Mouse (Mus musculus) neural tube, embryonic 12.5 days (tissue): ENCODE measurements at regions not wholly inside any gene's neighbourhood (a gene's known extent, or its start where the extent isn't known, plus 50 kb on each side); places are given as distances from the start of the nearest gene placed in this dataset.
A peak's percentile ranks its signal among the peaks of the same experiment; 100 is the strongest.

Experiments
- ATAC-seq: fragments of 200-750 bp; cut with Nextera tagmentation; 2 replicates; pipeline ENCODE4 v1.8.0; 2017; ENCODE audit warnings: low read depth, mild to moderate bottlenecking, moderate TSS enrichment, moderate library complexity; ENCODE audit not compliant: low FRiP score
- H3K27ac ChIP-seq: fragments of 300-500 bp; sonication (generic); 2 replicates; pipeline ENCODE4 v1.5.1; 2016
- H3K27me3 ChIP-seq: fragments of 300-500 bp; sonication (generic); replicated peaks from 2 replicates; pipeline ENCODE4 v1.6.1; 2016; ENCODE audit warnings: mild to moderate bottlenecking
- H3K36me3 ChIP-seq: fragments of 300-500 bp; sonication (generic); 2 replicates; pipeline ENCODE4 v1.6.1; 2016; ENCODE audit warnings: mild to moderate bottlenecking
- H3K4me1 ChIP-seq: fragments of 300-500 bp; sonication (generic); 2 replicates; pipeline ENCODE4 v1.6.1; 2016
- H3K4me2 ChIP-seq: fragments of 300-500 bp; sonication (generic); replicated peaks from 2 replicates; pipeline ENCODE4 v1.6.1; 2016; ENCODE audit warnings: mild to moderate bottlenecking
- H3K4me3 ChIP-seq: fragments of 300-500 bp; sonication (generic); 2 replicates; pipeline ENCODE4 v1.5.1; 2016
- H3K9ac ChIP-seq: fragments of 300-500 bp; sonication (generic); 2 replicates; pipeline ENCODE4 v1.6.1; 2016; ENCODE audit warnings: mild to moderate bottlenecking
- H3K9me3 ChIP-seq: fragments of 300-500 bp; sonication (generic); 2 replicates; pipeline ENCODE4 v1.6.1; 2016; ENCODE audit warnings: mild to moderate bottlenecking
- WGBS: fragments of 180-500 bp; shearing (Covaris S2); methylation state at CpG from one replicate; pipeline ENCODE4 v1.1.7; 2016; 5-methylcytosine and 5-hydroxymethylcytosine counted together

DNA sequence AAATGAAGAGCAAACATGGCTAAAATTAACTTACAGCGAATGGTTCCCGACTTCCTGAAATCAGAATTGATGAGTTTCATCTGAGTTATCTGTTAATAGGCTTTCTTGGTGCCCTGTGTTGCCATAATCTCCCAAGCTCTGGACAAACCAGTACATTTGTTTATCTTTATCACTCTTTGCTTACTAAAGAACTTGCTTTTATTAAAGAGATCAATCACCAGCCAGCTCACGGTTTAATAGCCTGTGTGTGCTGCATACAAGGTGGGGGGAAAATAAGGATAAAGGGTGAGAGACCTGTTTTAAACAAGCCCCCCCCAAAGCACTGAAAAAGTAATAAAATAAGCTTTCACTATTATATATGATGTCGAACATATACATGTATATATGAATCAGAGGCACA is 441.3 kb downstream of the Rwdd3 start:
- H3K36me3 ChIP-seq = no peaks in the 10 kb centered on the region
- ATAC-seq = 0 out of 2 replicates have a peak, but pooled peaks have one; percentile 30
- H3K9me3 ChIP-seq = no peaks in the 10 kb centered on the region
- no peak overlapping the region for H3K27ac ChIP-seq
- no peak overlapping the region for H3K4me3 ChIP-seq
- no peaks in the 10 kb centered on the region for H3K27me3 ChIP-seq
- H3K4me2 ChIP-seq = no peak overlapping the region
- WGBS = 85% methylated on average over 4 of the region's 4 CpGs
- no peak overlapping the region for H3K9ac ChIP-seq
- no peaks in the 10 kb centered on the region for H3K4me1 ChIP-seq

DNA sequence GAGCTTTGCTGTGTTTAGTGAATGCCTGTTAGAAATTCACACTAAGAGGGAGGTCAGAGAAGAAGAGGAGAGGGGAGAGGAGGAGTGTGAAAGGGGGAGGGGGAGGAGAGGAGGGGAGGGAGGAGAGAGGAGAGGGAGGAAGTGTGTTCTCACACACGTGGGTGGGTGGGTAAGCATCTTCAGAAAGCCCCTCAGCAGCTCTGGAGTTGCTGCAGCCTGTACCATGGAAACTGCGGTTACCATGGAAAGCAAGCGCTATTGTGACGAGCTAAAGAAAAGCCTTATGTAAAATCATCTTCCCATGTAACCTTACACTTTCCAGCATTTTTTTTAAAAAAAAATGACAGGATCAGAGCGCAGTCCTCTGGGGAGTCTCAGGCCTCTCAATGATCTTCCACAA is 441.8 kb downstream of the Rwdd3 start:
- H3K4me1 ChIP-seq = no peaks in the 10 kb centered on the region
- no peaks in the 10 kb centered on the region for H3K9me3 ChIP-seq
- no peak overlapping the region for H3K4me3 ChIP-seq
- peak; percentile 50; the same call in 1 of the 2 replicates for ATAC-seq
- H3K36me3 ChIP-seq = no peaks in the 10 kb centered on the region
- H3K27ac ChIP-seq = no peak overlapping the region
- H3K27me3 ChIP-seq = no peaks in the 10 kb centered on the region
- no peak overlapping the region for H3K4me2 ChIP-seq
- no peak overlapping the region for H3K9ac ChIP-seq
- 54% methylated on average over 5 of the region's 5 CpGs for WGBS

DNA sequence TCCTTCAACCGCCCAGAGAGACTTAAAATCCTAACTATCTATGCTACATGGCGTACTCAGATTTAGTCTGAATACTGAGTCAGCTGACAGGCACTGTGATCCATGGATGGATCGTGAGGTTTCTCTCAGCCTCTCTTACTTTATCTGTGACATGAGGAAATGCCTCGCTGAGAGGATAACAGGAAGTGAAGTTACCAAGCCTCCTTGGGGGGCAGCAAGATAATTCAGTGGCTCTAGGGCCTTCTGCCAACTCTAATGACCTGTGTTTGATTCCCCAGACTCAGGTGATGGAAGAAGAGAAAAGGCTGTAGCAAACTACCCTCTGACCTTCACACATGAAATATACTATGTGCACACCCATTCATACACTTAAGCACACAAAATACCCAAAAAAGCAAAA is 486.3 kb downstream of the Rwdd3 start:
- no peaks in the 10 kb centered on the region for H3K27me3 ChIP-seq
- WGBS = 83% methylated on average over 4 of the region's 4 CpGs
- H3K36me3 ChIP-seq = no peaks in the 10 kb centered on the region
- H3K4me2 ChIP-seq = no peak overlapping the region
- no peak overlapping the region for H3K9ac ChIP-seq
- no peak overlapping the region for H3K27ac ChIP-seq
- ATAC-seq = no peak
- no peaks in the 10 kb centered on the region for H3K9me3 ChIP-seq
- no peak overlapping the region for H3K4me3 ChIP-seq
- no peaks in the 10 kb centered on the region for H3K4me1 ChIP-seq

DNA sequence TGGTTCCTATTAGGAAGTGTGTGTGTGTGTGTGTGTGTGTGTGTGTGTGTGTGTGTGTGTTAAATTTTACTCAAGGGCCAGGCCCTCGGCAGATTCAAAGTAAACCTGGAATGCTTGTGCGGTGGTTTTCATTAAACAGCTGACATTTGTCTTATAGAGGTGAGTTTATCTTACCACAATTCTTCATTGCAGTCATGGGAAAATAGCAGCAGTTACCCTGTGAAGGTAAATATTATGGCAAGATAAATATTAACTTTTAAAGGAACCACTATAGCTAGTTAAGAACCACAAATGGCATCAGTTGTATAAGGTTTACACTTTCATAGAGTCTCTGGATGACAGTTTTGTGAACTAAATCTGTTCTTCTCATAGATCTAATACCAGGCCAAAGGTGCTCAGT is 495.6 kb downstream of the Rwdd3 start:
- no peak overlapping the region for H3K4me3 ChIP-seq
- WGBS = 90% methylated on average over 2 of the region's 2 CpGs
- H3K4me1 ChIP-seq = no peaks in the 10 kb centered on the region
- no peak overlapping the region for H3K4me2 ChIP-seq
- no peaks in the 10 kb centered on the region for H3K36me3 ChIP-seq
- H3K27me3 ChIP-seq = no peaks in the 10 kb centered on the region
- no peak overlapping the region for H3K27ac ChIP-seq
- no peak for ATAC-seq
- no peaks in the 10 kb centered on the region for H3K9me3 ChIP-seq
- no peak overlapping the region for H3K9ac ChIP-seq

DNA sequence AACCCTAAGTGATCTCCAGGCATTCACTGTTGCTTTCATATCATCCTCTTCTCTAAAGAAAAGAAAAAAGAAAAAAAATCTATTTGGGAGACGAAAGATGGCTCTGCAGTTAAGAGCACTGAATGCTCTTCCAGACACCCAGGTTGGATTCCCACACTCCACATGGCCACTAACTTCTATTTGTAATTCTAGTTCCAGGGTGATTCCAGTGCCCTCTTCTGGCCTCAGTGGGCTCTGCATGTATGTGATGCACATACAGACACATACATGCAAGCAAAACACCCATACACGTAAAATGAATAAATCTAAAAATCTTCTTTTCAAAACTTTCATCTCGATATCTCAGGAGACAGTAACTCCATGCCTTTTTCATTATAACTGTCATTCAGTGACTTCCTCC is 502.8 kb downstream of the Rwdd3 start:
- Histone ChIP-seq H3K27me3 (no peaks in the 10 kb centered on the region), H3K4me3 (no peak overlapping the region), H3K9me3 (no peaks in the 10 kb centered on the region), H3K9ac (no peak overlapping the region), H3K4me1 (no peaks in the 10 kb centered on the region), H3K4me2 (no peak overlapping the region), H3K27ac (no peak overlapping the region), H3K36me3 (no peaks in the 10 kb centered on the region)
- ATAC-seq = no peak
- 89% methylated on average over 3 of the region's 3 CpGs for WGBS

DNA sequence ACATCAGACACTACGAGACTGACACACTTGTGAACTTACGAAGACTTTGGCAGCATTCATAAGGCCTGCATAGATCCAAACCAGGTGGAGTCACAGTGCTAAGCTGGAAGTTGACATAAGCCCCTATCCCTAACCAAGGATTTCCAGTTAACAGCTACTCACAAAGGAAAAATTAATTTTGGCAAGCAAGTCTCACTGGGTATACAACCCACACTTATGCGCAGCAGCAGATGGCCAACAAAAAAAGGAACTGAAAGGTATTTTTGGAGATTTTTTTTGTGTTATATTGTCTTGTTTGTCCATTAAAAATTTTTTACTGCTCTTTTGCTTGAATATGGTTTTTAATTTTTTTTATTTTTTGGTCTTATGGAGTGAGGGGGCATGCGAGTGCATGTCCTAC is 509.0 kb downstream of the Rwdd3 start:
- Histone ChIP-seq H3K4me3 (no peak overlapping the region), H3K4me2 (no peak overlapping the region), H3K9ac (no peak overlapping the region), H3K4me1 (no peaks in the 10 kb centered on the region), H3K36me3 (no peaks in the 10 kb centered on the region), H3K27ac (no peak overlapping the region), H3K27me3 (no peaks in the 10 kb centered on the region), H3K9me3 (no peaks in the 10 kb centered on the region)
- 95% methylated on average over 4 of the region's 4 CpGs for WGBS
- ATAC-seq = no peak

DNA sequence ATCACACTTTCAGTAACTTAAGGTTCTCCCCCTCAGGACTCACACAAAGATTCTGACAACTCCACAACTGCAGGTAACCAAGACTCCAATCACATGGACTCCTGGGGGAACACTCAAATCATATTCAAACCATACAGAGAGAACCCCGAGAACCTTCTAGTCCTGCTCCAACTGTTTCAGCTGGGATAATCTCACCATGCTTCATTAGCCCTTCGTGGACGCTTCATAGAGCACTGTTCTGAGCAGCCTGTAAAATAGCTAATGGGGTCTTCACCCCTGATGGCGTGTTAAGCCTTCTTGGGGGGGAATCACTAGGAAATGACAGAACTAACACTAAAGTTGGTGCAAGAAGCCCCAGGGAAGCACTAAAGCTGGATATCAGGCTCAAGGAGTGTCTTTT is 510.7 kb downstream of the Rwdd3 start:
- 81% methylated on average over 4 of the region's 4 CpGs for WGBS

DNA sequence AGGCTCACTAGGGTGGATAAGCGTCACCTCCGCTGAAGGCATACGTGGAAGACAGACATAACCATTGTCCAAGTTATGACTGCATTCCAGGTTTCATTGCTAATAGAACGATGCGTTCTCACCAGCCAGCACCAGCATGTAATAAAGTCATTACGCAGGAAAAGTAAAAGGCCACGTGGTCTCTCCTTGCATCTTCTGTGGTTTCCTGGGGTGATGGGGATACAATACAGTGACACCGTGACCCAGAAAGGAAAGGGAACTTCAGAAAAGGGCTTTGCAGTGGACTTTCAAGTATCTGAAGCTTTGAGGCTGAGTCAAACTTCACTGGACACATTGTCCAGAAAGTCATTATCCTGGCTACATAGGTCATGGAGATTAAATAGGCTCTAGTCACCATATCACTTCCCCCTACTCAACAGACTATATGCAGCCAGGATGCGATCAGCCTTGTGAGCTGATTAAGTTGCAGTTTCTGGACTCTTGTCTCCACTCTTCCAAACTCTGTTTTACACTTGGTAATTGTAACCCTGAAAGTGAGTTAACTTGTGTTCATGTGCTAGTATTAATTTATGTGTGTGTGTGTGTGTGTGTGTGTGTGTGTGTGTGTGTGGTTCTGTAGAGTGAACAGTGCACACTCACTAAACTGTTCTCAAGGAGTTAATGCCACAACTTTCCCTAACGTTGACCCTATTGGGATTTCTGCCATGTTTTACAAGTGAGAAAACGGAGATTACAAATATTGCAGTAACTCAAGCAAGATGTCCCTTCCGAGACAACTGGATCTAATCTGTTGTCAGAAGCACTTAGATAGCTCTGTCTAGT is 522.2 kb downstream of the Rwdd3 start:
- no peaks in the 10 kb centered on the region for H3K27me3 ChIP-seq
- no peak overlapping the region for H3K4me3 ChIP-seq
- H3K4me1 ChIP-seq = no peaks in the 10 kb centered on the region
- no peaks in the 10 kb centered on the region for H3K9me3 ChIP-seq
- H3K36me3 ChIP-seq = no peaks in the 10 kb centered on the region
- H3K4me2 ChIP-seq = no peak overlapping the region
- H3K27ac ChIP-seq = no peak overlapping the region
- 77% methylated on average over 12 of the region's 12 CpGs for WGBS
- ATAC-seq = no peak
- H3K9ac ChIP-seq = no peak overlapping the region

More for the DNA sequence above, 510.7 kb downstream of the Rwdd3 start:
- Histone ChIP-seq H3K36me3 (no peaks in the 10 kb centered on the region), H3K4me2 (no peak overlapping the region), H3K27me3 (no peaks in the 10 kb centered on the region), H3K9me3 (no peaks in the 10 kb centered on the region), H3K9ac (no peak overlapping the region), H3K4me3 (no peak overlapping the region), H3K27ac (no peak overlapping the region), H3K4me1 (no peaks in the 10 kb centered on the region)
- ATAC-seq = no peak

DNA sequence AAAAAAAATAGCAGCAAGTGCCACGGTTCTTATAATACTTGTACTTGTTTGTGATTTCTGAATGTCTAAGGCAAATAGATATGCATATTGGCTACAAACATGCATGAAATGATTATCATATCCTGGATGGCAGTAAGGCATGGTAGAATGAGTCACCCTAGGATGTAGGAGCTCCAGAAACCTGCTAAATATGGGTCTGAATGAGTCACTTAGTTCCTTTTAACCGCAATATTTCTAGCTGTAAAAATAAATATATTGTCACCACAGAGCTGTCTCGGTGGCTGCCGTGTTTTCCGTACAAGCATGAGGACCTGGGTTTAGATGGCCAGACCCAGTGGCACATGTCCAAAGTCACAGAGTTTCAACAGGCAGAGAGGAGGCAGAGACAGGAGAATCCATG is 523.1 kb downstream of the Rwdd3 start:
- no peak overlapping the region for H3K4me2 ChIP-seq
- H3K4me3 ChIP-seq = no peak overlapping the region
- no peak for ATAC-seq
- no peaks in the 10 kb centered on the region for H3K4me1 ChIP-seq
- no peak overlapping the region for H3K27ac ChIP-seq
- H3K27me3 ChIP-seq = no peaks in the 10 kb centered on the region
- 85% methylated on average over 5 of the region's 5 CpGs for WGBS
- no peaks in the 10 kb centered on the region for H3K9me3 ChIP-seq
- H3K36me3 ChIP-seq = no peaks in the 10 kb centered on the region
- H3K9ac ChIP-seq = no peak overlapping the region

DNA sequence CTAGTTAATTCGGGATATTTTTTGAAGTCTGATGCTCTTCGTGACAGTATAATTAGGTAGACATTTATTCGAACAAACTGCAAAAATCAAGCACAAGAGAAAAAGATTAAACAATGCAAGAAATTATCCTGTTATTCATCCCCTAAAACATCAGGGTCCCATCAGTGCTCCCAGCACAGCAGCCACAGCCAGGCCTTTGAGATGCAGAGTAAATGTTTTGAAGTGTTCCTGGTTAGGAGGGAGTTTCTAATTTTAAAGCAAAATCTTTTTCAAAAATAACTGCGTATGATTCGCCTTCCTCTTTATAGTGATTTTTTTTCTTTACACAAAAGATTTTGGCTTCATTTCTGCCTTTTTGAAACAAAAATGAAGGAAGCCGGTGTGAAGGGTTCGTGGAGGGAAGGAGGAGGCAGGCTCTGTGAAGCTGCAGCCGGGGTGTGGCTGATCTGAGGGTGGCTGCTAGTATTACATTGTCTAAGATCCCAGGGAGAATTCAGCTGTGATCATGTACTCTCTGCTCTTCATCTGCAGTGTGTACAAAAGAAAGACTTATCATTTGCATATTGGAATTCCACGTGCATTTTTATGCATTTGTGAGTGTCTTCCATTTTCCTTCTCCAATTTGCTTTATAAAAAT is 534.7 kb downstream of the Rwdd3 start:
- Histone ChIP-seq H3K27me3 (no peaks in the 10 kb centered on the region), H3K27ac (no peak overlapping the region), H3K4me3 (no peak overlapping the region), H3K36me3 (no peaks in the 10 kb centered on the region), H3K4me1 (no peaks in the 10 kb centered on the region), H3K4me2 (no peak overlapping the region), H3K9ac (no peak overlapping the region), H3K9me3 (no peaks in the 10 kb centered on the region)
- ATAC-seq = no peak
- 72% methylated on average over 9 of the region's 9 CpGs for WGBS

DNA sequence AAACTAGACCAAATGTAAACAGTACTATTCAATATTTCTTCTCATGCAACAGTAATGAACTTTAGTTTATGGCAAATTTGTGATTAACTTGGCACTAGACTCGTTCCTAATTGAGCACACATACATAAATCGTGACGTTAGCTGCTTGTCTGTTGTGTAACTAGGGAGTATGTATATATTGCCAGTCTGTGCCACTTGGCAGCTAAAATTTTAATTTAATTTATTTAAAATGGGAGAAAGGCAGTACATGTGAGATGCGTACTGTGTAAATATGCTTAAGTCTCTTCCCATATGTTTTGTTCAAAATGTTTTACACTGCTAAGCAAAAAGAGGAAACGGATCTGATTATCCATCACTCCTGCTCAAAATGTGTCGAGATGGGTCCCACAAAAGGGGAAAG is 553.1 kb downstream of the Rwdd3 start:
- H3K9me3 ChIP-seq = no peaks in the 10 kb centered on the region
- no peak overlapping the region for H3K4me3 ChIP-seq
- no peaks in the 10 kb centered on the region for H3K27me3 ChIP-seq
- H3K36me3 ChIP-seq = no peaks in the 10 kb centered on the region
- no peak for ATAC-seq
- H3K4me2 ChIP-seq = no peak overlapping the region
- no peak overlapping the region for H3K27ac ChIP-seq
- H3K4me1 ChIP-seq = no peaks in the 10 kb centered on the region
- no peak overlapping the region for H3K9ac ChIP-seq
- 83% methylated on average over 6 of the region's 6 CpGs for WGBS

DNA sequence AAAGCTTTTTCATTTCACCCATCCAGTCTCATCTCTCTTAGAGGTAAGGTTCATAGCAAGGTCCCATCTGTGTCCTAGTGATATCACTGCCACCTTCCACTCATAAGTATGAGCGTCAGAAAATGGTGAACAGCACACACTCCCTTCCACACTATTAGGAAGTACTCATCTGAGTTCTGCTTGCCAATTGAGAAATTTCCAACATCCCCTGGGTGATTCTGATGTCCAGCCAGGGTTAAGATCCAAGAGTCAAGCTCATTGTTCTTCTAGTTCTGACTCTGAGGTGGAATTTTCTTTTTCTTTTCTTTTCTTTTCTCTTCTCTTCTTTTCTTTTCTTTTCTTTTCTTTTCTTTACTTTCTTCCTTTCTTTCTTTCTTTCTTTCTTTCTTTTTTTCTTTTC is 577.3 kb downstream of the Rwdd3 start:
- H3K9ac ChIP-seq = no peak overlapping the region
- no peak overlapping the region for H3K27ac ChIP-seq
- WGBS = 80% methylated on average over 1 of the region's 1 CpGs
- ATAC-seq = no peak
- H3K9me3 ChIP-seq = no peaks in the 10 kb centered on the region
- H3K4me2 ChIP-seq = no peak overlapping the region
- no peak overlapping the region for H3K4me3 ChIP-seq
- H3K36me3 ChIP-seq = no peaks in the 10 kb centered on the region
- no peaks in the 10 kb centered on the region for H3K27me3 ChIP-seq
- H3K4me1 ChIP-seq = no peaks in the 10 kb centered on the region

DNA sequence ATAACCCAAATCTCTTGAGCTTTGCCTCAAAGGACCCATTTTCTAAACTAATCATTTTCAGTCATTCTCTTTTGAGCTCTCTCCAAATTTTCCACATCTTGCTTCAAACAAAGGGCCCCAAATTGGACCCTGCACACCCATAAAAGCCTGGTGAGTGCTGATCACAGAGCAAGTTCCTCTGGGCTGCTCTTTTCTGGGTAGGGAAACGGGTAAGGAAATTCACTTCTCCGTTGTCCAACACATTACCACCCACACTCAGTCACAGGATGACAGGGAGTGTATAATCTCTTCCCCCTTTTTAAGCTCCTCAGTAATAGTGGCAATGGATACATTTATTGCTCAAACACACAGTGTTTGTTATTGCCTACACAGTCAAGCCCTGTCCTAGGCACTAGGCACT is 580.3 kb downstream of the Rwdd3 start:
- no peaks in the 10 kb centered on the region for H3K4me1 ChIP-seq
- ATAC-seq = no peak
- WGBS = 48% methylated on average over 2 of the region's 2 CpGs
- H3K9ac ChIP-seq = no peak overlapping the region
- H3K4me2 ChIP-seq = no peak overlapping the region
- no peaks in the 10 kb centered on the region for H3K27me3 ChIP-seq
- H3K36me3 ChIP-seq = no peaks in the 10 kb centered on the region
- H3K27ac ChIP-seq = no peak overlapping the region
- no peaks in the 10 kb centered on the region for H3K9me3 ChIP-seq
- H3K4me3 ChIP-seq = no peak overlapping the region
